Mouse (Mus musculus): ENCODE measurements around the gene Syngr2. TPM values are rescaled to one million over a fixed set of nuclear protein-coding genes. Genes with fewer than 3 reads are reported as not detected.

Gene Syngr2
- 12.9 and 13.6 TPM in 2 replicates for polyA plus RNA-seq (2012; rRNA removed)

DNA sequence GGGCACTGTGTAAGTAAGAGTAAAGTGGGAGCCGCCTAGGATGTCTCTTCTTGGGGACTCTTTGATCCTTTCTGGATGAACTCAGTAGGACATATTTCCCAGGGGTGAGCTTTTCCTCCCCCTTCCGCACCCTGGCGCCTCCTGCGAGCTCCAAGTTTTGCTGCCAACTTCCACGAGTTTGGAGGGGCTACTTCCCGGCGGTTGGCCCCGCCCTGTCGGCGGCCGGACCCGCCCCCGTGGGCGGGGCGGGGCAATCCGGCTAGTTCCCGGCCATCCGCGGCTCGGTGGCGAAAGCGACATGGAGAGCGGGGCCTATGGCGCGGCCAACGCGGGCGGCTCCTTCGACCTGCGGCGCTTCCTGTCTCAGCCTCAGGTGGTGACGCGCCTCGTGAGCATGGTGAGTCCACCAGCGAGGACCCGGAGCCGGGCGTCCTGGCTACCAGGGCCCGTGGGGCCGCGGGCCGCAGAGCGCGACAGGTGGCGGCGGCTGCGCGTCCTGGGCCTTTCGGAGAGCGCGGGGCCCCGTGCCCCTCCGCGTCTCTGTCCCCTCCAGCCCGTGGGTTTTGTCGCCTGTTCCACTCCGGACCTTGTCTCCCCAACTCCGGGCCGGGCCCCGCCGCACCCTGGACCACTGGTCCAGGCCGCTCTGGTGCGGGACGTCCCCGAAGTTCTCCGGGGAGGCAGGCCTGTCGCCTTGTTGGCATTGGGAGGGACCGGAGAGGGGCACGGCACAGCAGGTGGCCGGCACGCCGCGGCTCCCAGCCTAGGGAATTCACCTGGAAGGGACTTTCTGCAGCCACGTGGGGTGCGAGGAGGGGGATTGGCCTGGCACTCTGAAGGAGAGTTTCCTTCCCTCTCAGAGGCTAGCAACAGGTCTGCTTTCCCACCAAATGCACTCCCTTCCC is at the start of gene Syngr2, which contains the start of gene Gm20708:
TSS of gene Syngr2 (plus strand) at position 262 of the 905 bp plus-strand sequence.
TSS of gene Gm20708 (plus strand) at position 262 of the 905 bp plus-strand sequence.
- DNase-seq (ENCODE audit: low read depth) = peak; percentile 83
- TF ChIP-seq POLR2A (IDR thresholded peaks at IDR 0.05; ENCODE audit: borderline replicate concordance, extremely low read depth, insufficient read depth, insufficient read length, poor library complexity, severe bottlenecking) (no peak), CTCF (IDR thresholded peaks at IDR 0.05; ENCODE audit: borderline replicate concordance, extremely low read depth, insufficient read depth, insufficient read length) (no peak)

DNA sequence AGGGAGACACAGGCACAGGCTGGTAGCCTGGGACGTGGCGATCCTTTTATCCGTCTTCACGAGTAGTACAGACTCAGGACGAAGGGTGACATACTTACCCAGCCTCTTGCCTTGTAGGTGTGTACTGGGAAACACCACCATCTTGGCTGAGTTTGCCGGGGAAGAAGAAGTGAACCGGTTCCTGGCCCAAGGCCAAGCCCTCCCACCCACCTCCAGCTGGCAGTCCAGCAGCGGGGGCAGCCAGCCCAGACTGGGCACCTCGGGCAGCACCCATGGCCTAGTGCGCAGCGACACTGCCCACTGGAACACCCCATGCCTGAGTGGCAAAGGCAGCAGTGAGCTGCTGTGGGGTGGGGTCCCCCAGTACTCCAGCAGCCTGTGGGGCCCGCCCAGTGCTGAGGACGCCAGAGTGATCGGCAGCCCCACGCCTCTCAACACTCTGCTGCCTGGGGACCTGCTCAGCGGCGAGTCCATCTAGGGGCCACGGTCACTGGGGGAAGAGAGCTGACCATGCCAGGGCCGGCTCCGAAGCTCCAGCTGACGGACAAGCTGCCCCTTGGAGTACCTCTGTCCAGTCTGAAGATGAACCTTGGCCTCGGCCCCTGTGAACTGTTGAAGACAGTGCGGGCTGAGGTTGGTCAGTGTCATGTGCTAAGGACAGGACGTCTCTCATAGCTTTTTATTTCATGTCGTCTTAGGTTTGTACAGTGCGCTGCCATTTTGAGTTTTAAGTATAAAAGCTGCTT is 48.9 kb upstream of the Syngr2 start:
- no peak for DNase-seq (ENCODE audit: low read depth)
- no peak for TF ChIP-seq CTCF (IDR thresholded peaks at IDR 0.05; ENCODE audit: borderline replicate concordance, extremely low read depth, insufficient read depth, insufficient read length)
- TF ChIP-seq POLR2A (IDR thresholded peaks at IDR 0.05; ENCODE audit: borderline replicate concordance, extremely low read depth, insufficient read depth, insufficient read length, poor library complexity, severe bottlenecking) = no peak

DNA sequence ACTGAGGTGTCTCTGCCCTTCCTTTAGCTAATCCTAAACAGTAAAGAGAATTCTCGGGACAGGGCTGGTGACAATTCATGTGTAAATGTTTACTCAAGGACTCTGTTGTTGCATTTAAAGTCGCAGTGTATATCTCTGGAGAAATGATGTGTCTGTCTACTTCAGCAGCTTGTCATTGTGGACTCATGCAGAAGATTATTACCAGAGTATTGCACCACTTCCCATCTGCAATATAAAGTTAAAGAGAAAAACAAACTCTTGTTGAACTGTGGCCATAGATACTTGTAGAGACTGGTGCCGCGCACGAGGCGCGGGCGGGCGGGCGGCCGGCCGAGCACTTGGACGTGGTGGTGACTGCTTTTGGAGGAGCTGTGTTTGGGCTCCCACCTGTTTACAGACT is 47.7 kb upstream of the Syngr2 start:
- DNase-seq (ENCODE audit: low read depth) = no peak
- TF ChIP-seq POLR2A (IDR thresholded peaks at IDR 0.05; ENCODE audit: borderline replicate concordance, extremely low read depth, insufficient read depth, insufficient read length, poor library complexity, severe bottlenecking) = no peak

DNA sequence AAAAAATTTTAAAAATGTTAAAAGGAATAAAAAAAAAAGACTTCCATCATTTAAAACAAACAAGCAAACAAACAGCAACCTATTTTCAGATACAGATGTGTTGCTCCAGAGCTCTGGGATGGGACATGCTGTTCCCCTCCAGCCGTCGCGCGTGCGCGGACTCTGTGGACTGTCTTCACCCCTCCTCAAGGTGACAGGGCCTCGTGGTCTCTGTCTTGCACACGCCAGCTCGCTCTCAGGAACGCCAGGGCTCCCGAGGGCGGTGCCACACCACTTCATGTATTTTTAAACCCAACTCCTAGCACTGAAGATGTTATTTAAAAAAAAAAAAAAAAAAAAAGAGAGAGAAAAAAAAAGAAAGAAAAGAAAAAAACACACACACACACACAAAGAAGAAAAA is 47.2 kb upstream of the Syngr2 start:
- TF ChIP-seq POLR2A (IDR thresholded peaks at IDR 0.05; ENCODE audit: borderline replicate concordance, extremely low read depth, insufficient read depth, insufficient read length, poor library complexity, severe bottlenecking) (no peak), CTCF (IDR thresholded peaks at IDR 0.05; ENCODE audit: borderline replicate concordance, extremely low read depth, insufficient read depth, insufficient read length) (no peak)
- DNase-seq (ENCODE audit: low read depth) = no peak

DNA sequence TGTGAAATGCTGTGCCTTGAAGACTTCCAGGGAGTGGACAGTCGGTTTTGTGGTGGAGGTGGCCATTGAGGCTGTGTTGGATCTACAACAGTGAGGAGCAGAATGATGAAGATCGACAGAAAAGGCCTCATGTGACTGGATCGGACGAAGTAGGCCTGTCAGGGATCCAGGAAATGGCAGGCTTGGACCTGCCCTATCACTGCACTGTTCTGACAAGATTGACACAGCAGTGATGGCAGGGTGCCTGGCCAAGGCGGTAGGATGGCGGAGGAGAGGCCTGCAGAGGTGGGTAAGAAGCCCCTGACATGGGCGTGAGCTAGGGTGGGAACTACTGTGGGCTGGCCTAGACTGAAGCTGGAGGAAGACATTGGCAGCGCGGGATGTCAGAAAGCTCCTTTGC is 45.1 kb upstream of the Syngr2 start:
- TF ChIP-seq POLR2A (IDR thresholded peaks at IDR 0.05; ENCODE audit: borderline replicate concordance, extremely low read depth, insufficient read depth, insufficient read length, poor library complexity, severe bottlenecking) = no peak
- TF ChIP-seq CTCF (IDR thresholded peaks at IDR 0.05; ENCODE audit: borderline replicate concordance, extremely low read depth, insufficient read depth, insufficient read length) = no peak
- DNase-seq (ENCODE audit: low read depth) = no peak

DNA sequence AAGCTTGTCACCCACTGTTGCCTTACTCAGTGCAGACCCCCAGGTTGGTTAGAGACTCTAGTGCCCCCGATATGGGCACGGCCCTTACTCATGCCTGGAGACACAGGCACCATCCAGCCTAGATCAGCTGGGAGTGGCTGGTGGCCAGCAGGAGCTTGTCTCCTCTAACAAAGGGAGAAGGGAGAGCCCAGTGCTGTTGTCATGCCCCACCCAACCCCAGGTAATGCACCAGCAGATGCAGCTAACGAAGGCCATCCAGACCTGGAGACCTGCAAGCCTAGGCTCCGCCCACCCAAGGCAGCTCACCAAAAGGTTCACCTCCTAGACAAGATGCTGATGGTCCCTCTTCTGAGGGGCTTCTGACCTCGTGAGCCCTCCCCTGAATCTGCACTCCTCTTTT is 44.1 kb upstream of the Syngr2 start:
- no peak for DNase-seq (ENCODE audit: low read depth)
- TF ChIP-seq POLR2A (IDR thresholded peaks at IDR 0.05; ENCODE audit: borderline replicate concordance, extremely low read depth, insufficient read depth, insufficient read length, poor library complexity, severe bottlenecking) = no peak
- no peak for TF ChIP-seq CTCF (IDR thresholded peaks at IDR 0.05; ENCODE audit: borderline replicate concordance, extremely low read depth, insufficient read depth, insufficient read length)

DNA sequence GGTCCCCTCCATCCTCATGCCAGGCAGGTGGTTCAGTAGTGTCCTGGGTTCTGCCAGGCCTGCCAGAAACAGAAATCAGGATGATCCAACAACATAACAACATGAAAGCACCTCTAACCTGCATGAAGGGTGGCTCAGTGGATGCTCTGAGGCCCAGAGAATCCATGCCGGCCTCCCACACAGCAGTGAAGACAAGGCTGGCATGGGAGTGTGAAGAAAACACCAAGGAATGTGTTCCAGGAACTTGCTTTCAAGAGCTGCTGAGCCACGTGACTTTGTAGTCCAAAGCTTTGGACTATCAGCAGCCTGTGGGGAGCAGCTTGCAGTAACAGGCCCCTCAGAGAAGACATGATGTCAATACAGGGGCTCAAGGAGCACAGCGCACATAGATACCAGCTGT is 43.2 kb upstream of the Syngr2 start:
- DNase-seq (ENCODE audit: low read depth) = no peak

DNA sequence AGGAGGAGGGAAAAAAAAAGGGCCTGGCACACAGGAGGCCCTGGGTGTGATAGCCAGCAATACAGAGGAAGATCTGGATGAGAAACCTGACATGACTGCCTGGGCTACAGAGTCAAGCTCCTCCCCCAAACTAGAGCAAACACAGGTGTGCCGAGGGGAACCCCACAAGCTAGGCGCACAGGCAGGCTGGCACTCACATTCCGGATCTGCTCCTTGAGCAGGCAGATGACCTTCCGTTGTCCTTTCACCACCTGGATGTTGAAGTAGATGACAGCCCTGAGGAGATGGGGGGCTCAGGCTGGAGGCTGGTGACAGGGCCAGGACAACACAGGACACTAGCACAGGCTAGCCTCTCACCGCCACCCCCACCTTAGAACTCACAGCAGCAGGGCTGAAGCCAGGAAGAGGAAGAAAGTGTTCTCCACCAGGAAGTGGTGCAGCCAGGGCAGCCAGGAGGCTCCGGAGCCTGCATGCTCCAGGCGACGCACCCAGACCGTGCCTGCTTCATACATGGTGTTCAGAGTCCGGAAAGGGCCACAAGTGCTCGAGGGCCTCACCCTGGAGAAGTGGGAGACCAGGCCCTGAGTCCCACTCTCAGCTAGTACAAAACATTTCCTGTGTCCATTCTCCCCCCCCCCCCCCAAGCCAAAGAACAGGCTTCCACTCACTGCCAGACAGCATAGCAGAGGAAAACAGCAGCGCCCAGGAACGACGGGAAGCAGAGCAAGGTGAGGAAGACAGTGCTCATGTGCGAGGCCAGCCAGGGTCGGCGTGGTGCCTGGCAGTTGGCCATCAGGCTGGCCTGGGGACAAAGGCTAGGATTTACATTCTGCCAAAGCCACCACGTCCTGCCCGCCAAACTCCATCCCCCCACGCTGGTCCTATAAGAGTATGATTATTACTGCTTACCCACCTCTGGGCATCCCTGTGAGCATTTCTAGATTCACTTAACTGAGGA is 40.5 kb upstream of the Syngr2 start:
- no peak for TF ChIP-seq POLR2A (IDR thresholded peaks at IDR 0.05; ENCODE audit: borderline replicate concordance, extremely low read depth, insufficient read depth, insufficient read length, poor library complexity, severe bottlenecking)
- TF ChIP-seq CTCF (IDR thresholded peaks at IDR 0.05; ENCODE audit: borderline replicate concordance, extremely low read depth, insufficient read depth, insufficient read length) = no peak
- peak; percentile 52 for DNase-seq (ENCODE audit: low read depth)

More for the DNA sequence above, 43.2 kb upstream of the Syngr2 start:
- TF ChIP-seq POLR2A (IDR thresholded peaks at IDR 0.05; ENCODE audit: borderline replicate concordance, extremely low read depth, insufficient read depth, insufficient read length, poor library complexity, severe bottlenecking) (no peak), CTCF (IDR thresholded peaks at IDR 0.05; ENCODE audit: borderline replicate concordance, extremely low read depth, insufficient read depth, insufficient read length) (no peak)

DNA sequence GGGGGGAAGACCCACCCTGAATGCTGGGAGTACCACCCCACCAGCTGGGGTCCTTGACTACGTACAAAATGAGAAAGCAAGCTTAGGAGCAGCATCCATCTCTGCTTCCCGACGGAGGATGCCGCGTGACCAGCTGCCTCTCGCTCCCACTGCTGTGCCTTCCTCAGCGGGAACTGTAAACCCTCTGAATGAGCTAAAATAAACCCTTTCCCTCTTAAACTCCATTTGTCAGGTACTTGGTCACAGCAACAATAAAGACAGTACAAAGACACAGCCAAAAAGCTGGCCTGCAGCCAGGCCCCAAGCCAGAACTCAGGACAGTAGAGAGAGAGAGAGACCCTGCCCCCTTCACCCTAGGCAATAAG is 39.8 kb upstream of the Syngr2 start:
- peak; percentile 59 for DNase-seq (ENCODE audit: low read depth)
- no peak for TF ChIP-seq POLR2A (IDR thresholded peaks at IDR 0.05; ENCODE audit: borderline replicate concordance, extremely low read depth, insufficient read depth, insufficient read length, poor library complexity, severe bottlenecking)
- TF ChIP-seq CTCF (IDR thresholded peaks at IDR 0.05; ENCODE audit: borderline replicate concordance, extremely low read depth, insufficient read depth, insufficient read length) = no peak

DNA sequence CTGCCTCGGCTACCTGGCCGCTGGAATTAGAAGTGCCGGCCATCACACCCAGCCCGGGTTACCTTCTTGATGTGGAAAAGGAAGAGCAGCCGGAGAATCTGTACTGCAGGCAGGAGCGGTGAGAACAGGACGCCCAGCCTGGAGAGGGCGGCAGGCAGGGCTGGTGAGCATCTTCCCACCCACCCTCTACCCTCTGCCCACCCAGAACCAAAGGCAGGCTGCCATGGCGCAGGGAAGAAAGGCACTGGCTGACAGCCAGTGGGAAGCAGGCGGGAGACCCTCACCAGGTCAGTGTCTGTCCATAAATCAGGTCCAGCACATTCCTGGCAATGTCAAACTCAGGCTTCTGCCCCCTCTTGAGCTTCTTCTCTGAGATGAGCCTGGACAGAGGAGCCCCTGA is 39.1 kb upstream of the Syngr2 start:
- no peak for DNase-seq (ENCODE audit: low read depth)
- no peak for TF ChIP-seq POLR2A (IDR thresholded peaks at IDR 0.05; ENCODE audit: borderline replicate concordance, extremely low read depth, insufficient read depth, insufficient read length, poor library complexity, severe bottlenecking)

DNA sequence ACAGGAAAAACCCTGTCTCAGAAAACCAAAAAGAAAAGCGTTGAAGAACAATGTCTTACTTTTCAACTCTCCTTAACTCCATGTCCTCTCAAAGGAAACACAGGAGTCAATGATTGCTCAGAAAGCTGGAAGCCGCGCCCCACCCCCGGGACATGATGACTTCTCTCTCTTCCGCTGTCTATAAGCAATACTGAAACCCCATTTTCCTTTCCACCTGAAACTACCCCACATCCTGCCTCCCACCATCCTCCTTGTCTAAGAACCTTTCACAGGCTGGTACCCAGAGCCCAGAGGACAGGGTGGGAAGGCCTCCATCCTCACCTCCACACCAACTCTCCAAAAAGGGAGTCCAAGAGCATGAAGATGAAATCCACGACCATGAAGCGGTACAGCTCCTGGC is 37.1 kb upstream of the Syngr2 start:
- no peak for DNase-seq (ENCODE audit: low read depth)
- TF ChIP-seq CTCF (IDR thresholded peaks at IDR 0.05; ENCODE audit: borderline replicate concordance, extremely low read depth, insufficient read depth, insufficient read length) (no peak), POLR2A (IDR thresholded peaks at IDR 0.05; ENCODE audit: borderline replicate concordance, extremely low read depth, insufficient read depth, insufficient read length, poor library complexity, severe bottlenecking) (no peak)

Data from brain, embryonic 14.5 days (tissue).